Mouse (Mus musculus) MEL (cell line): ENCODE results near the gene Dgcr2. TPM values are rescaled to one million over a fixed set of nuclear protein-coding genes. Genes with fewer than 3 reads are reported as not detected.

Source experiments
- DNase-seq: peaks from one replicate; pipeline ENCODE4 v3.0.0; 2011; ENCODE audit warnings: low read depth, low spot score
- H3K27ac ChIP-seq: 2 replicates; pipeline ENCODE4 v1.5.1; 2012; ENCODE audit warnings: low read depth, mild to moderate bottlenecking, control low read depth, low read length, moderate library complexity; ENCODE audit not compliant: control insufficient read depth
- H3K27me3 ChIP-seq, 2 experiments: fragments of 150-350 bp in 1 of 2; sonication (generic) in 1 of 2; 2 replicates each; pipeline ENCODE4 v1.6.1; 2012; ENCODE audit warnings: low read length in 2 of 2, mild to moderate bottlenecking in 2 of 2, improper control_type of control experiment in 1 of 2, moderate library complexity in 1 of 2; ENCODE audit not compliant: insufficient read depth in 2 of 2, control insufficient read depth in 1 of 2
- H3K36me3 ChIP-seq, 2 experiments: 2 replicates each; pipeline ENCODE4 v1.6.1; 2012 to 2014; ENCODE audit warnings: low read length in 2 of 2, improper control_type of control experiment in 1 of 2, inconsistent platforms in 1 of 2, mild to moderate bottlenecking in 1 of 2; ENCODE audit not compliant: insufficient read depth in 2 of 2, control insufficient read depth in 1 of 2
- H3K4me1 ChIP-seq, 2 experiments: fragments of 150-350 bp in 1 of 2; sonication (generic) in 1 of 2; 2 replicates each; pipeline ENCODE4 v1.6.1; 2012; ENCODE audit warnings: low read length in 2 of 2, improper control_type of control experiment in 1 of 2, mild to moderate bottlenecking in 1 of 2; ENCODE audit not compliant: insufficient read depth in 2 of 2, control insufficient read depth in 1 of 2
- H3K4me3 ChIP-seq, 2 experiments: fragments of 150-350 bp in 1 of 2; sonication (generic) in 1 of 2; 2 replicates each; pipeline ENCODE4 v1.5.1; 2012; ENCODE audit warnings: low read depth in 2 of 2, low read length in 2 of 2, mild to moderate bottlenecking in 2 of 2, moderate library complexity in 2 of 2, control low read depth in 1 of 2, improper control_type of control experiment in 1 of 2; ENCODE audit not compliant: control insufficient read depth in 1 of 2, insufficient read depth in 1 of 2
- H3K79me2 ChIP-seq: 2 replicates; pipeline ENCODE4 v1.6.1; 2012; ENCODE audit warnings: mild to moderate bottlenecking, low read length, moderate library complexity; ENCODE audit not compliant: control insufficient read depth, poor library complexity, insufficient read depth
- H3K9ac ChIP-seq: 2 replicates; pipeline ENCODE4 v1.6.1; 2012; ENCODE audit warnings: low read depth, mild to moderate bottlenecking, control low read depth, low read length, moderate library complexity; ENCODE audit not compliant: control insufficient read depth, poor library complexity, severe bottlenecking
- H3K9me3 ChIP-seq: fragments of 150-350 bp; sonication (generic); replicated peaks from 2 replicates; pipeline ENCODE4 v1.6.1; 2012; ENCODE audit warnings: mild to moderate bottlenecking, low read length, improper control_type of control experiment, moderate library complexity; ENCODE audit not compliant: insufficient read depth
- BHLHE40 ChIP-seq: IDR thresholded peaks from 2 replicates; pipeline ENCODE4 v1.6.1; 2012; ENCODE audit warnings: low read depth, mild to moderate bottlenecking, inconsistent platforms, low read length, improper control_type of control experiment, borderline replicate concordance
- CTCF ChIP-seq, 3 experiments: IDR thresholded peaks in 2 of 3; conservative IDR thresholded peaks in 1 of 3; 2 replicates each; pipeline ENCODE4 v1.5.1; 2011 to 2012; ENCODE audit warnings: low read length in 3 of 3, low read depth in 2 of 3, mild to moderate bottlenecking in 2 of 3, improper control_type of control experiment in 1 of 3, inconsistent platforms in 1 of 3, mixed read lengths in 1 of 3, moderate library complexity in 1 of 3; ENCODE audit not compliant: control insufficient read depth in 1 of 3, insufficient read depth in 1 of 3, poor library complexity in 1 of 3, severe bottlenecking in 1 of 3
- E2F4 ChIP-seq: IDR thresholded peaks from 2 replicates; pipeline ENCODE4 v1.6.1; 2011; ENCODE audit warnings: low read depth, low read length, improper control_type of control experiment, borderline replicate concordance
- EP300 ChIP-seq, 2 experiments: IDR thresholded peaks; 2 replicates each; pipeline ENCODE4 v1.6.1; 2011; ENCODE audit warnings: improper control_type of control experiment in 2 of 2, low read length in 2 of 2, low read depth in 1 of 2, mild to moderate bottlenecking in 1 of 2
- KAT2A ChIP-seq: conservative IDR thresholded peaks from 2 replicates; pipeline ENCODE4 v1.6.1; 2012; ENCODE audit warnings: low read depth, low read length, improper control_type of control experiment, inconsistent platforms
- MAFK ChIP-seq: IDR thresholded peaks from 2 replicates; pipeline ENCODE4 v1.6.1; 2011; ENCODE audit warnings: low read depth, mild to moderate bottlenecking, low read length, improper control_type of control experiment, borderline replicate concordance
- MAZ ChIP-seq: IDR thresholded peaks from 2 replicates; pipeline ENCODE4 v1.6.1; 2012; ENCODE audit warnings: low read depth, mild to moderate bottlenecking, inconsistent platforms, low read length, improper control_type of control experiment
- MEF2A ChIP-seq: IDR thresholded peaks from 2 replicates; pipeline ENCODE4 v1.6.1; 2014; ENCODE audit warnings: low read depth, mild to moderate bottlenecking, inconsistent platforms, low read length, improper control_type of control experiment; ENCODE audit not compliant: poor library complexity, insufficient replicate concordance, severe bottlenecking; ENCODE audit errors: extremely low read depth
- MXI1 ChIP-seq: IDR thresholded peaks from 2 replicates; pipeline ENCODE4 v1.6.1; 2011; ENCODE audit warnings: mild to moderate bottlenecking, low read depth, low read length, improper control_type of control experiment
- MYC ChIP-seq: IDR thresholded peaks from 2 replicates; pipeline ENCODE4 v1.6.1; 2011; ENCODE audit warnings: low read depth, mild to moderate bottlenecking, low read length, improper control_type of control experiment, moderate library complexity
- NRF1 ChIP-seq: IDR thresholded peaks from 2 replicates; pipeline ENCODE4 v1.6.1; 2014; ENCODE audit warnings: low read depth, mild to moderate bottlenecking, inconsistent platforms, low read length, improper control_type of control experiment, moderate library complexity; ENCODE audit not compliant: poor library complexity, insufficient read depth, severe bottlenecking
- POLR2AphosphoS2 ChIP-seq: IDR thresholded peaks from 2 replicates; pipeline ENCODE4 v1.6.1; 2011; ENCODE audit warnings: low read length, improper control_type of control experiment
- RAD21 ChIP-seq: IDR thresholded peaks from 2 replicates; pipeline ENCODE4 v1.6.1; 2011; ENCODE audit warnings: mild to moderate bottlenecking, low read depth, low read length, improper control_type of control experiment
- SMC3 ChIP-seq: IDR thresholded peaks from 2 replicates; pipeline ENCODE4 v1.6.1; 2011; ENCODE audit warnings: low read depth, low read length, improper control_type of control experiment
- TBP ChIP-seq: IDR thresholded peaks from 2 replicates; pipeline ENCODE4 v1.8.0; 2011; ENCODE audit warnings: low read depth, low read length, improper control_type of control experiment
- TCF12 ChIP-seq: IDR thresholded peaks from 2 replicates; pipeline ENCODE4 v1.6.1; 2014; ENCODE audit warnings: low read depth, mild to moderate bottlenecking, inconsistent platforms, low read length, improper control_type of control experiment, moderate library complexity
- UBTF ChIP-seq: IDR thresholded peaks from 2 replicates; pipeline ENCODE4 v1.6.1; 2012; ENCODE audit warnings: low read depth, mild to moderate bottlenecking, inconsistent platforms, low read length, improper control_type of control experiment, moderate library complexity, borderline replicate concordance; ENCODE audit not compliant: insufficient read depth
- USF2 ChIP-seq, 2 experiments: IDR thresholded peaks; 2 replicates each; pipeline ENCODE4 v1.6.1; 2011 to 2012; ENCODE audit warnings: improper control_type of control experiment in 2 of 2, low read length in 2 of 2, borderline replicate concordance in 1 of 2, inconsistent platforms in 1 of 2, low read depth in 1 of 2, mild to moderate bottlenecking in 1 of 2; ENCODE audit not compliant: insufficient read depth in 1 of 2
- ZC3H11A ChIP-seq: IDR thresholded peaks from 2 replicates; pipeline ENCODE4 v1.6.1; 2012; ENCODE audit warnings: low read depth, mild to moderate bottlenecking, inconsistent platforms, low read length, improper control_type of control experiment
- ZMIZ1 ChIP-seq: IDR thresholded peaks from 2 replicates; pipeline ENCODE4 v1.6.1; 2012; ENCODE audit warnings: low read depth, mild to moderate bottlenecking, inconsistent platforms, low read length, improper control_type of control experiment, moderate library complexity
- polyA plus RNA-seq, 2 experiments: library from polyadenylated mRNA; stranded (reverse) in 1 of 2; unstranded in 1 of 2; fragments of >175 nt in 1 of 2; fragments of >200 nt in 1 of 2; gene quantifications; 2 replicates each; pipeline versions ENCODE4 v1.2.1 to v1.2.4; 2012; ENCODE audit warnings: low replicate concordance in 2 of 2, low read depth in 1 of 2; ENCODE audit not compliant: insufficient read length in 2 of 2, insufficient read depth in 1 of 2, missing spikeins in 1 of 2
- total RNA-seq: library from RNA; depleted of rRNA; stranded (reverse); fragments of 300-350 nt; gene quantifications from 2 replicates; pipeline ENCODE4 v1.2.3, GENCODE M21; 2012

Dgcr2 gene
- total and polyA plus RNA-seq, 3 experiments: 37.1 to 53.7 TPM; not detected in 1

DNA sequence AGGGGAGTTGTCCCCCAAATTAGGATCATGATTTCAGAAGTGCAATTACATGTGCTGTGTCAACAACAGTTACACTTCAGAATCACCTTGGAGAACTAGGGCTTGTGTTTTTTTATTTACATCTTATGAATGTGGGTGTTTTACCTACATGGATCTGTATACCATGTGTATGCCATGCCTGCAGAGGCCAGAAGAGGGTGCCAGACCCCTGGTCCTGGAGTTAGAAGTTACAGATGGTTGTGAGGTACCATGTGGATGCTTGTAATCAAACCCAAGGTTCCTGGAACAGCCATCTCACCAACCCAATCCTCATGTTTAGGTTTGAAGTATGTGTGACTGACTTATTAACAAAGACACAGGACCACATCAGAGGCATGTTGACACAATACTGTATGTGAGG, 39.8 kb downstream of the Dgcr2 start:
- no peak overlapping the region for H3K4me3 ChIP-seq
- peaks cover 0 to 20% of the 10 kb centered on the region in 2 experiments; a peak in 2 of 4 replicates for H3K36me3 ChIP-seq
- no peak overlapping the region for H3K27ac ChIP-seq
- TF ChIP-seq ZC3H11A (peak; percentile 45; the same call in 1 of the 2 replicates), MEF2A (no peak), RAD21 (peak; percentile 73), CTCF (IDR thresholded peaks at IDR 0.05 in 2 of 3, conservative IDR thresholded peaks at IDR 0.05 in 1 of 3; ENCODE audit: control insufficient read depth in 1 of 3, insufficient read depth in 1 of 3, low read depth in 2 of 3, low read length in 3 of 3, poor library complexity in 1 of 3, severe bottlenecking in 1 of 3) (peak; percentile 73 to 76 (median 73)), ZMIZ1 (no peak), SMC3 (peak; percentile 66), MYC (0 out of 2 replicates have a peak, but pooled peaks have one; percentile 51)
- peak; percentile 55 for DNase-seq
- H3K9ac ChIP-seq: no peak overlapping the region
- no peaks in the 10 kb centered on the region for H3K79me2 ChIP-seq
- no peaks in the 10 kb centered on the region for H3K9me3 ChIP-seq
- H3K4me1 ChIP-seq: no peaks in the 10 kb centered on the region
- no peaks in the 10 kb centered on the region for H3K27me3 ChIP-seq

DNA sequence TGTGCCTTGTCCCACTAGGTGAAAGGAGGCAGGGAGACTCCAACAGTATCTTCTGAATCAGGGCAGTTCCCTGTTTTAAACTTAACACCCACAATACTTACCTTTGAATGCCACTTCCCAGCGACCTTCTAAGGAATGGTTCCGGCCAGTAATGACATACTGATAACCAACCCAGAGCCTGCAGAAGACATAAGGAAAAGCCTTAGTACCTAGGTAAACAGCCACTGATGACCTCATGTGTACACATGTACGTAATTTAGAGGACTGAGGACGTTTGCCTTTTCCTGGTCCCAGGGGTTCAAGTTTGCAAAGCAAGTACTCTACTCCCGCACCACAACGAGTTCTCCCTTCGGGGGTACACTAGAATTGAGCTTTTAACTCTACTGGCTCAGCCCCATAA, 41.2 kb downstream of the Dgcr2 start:
- Histone ChIP-seq H3K36me3 (peaks cover 0 to 18% of the 10 kb centered on the region in 2 experiments; a peak in 2 of 4 replicates), H3K27ac (no peak overlapping the region), H3K9ac (no peak overlapping the region), H3K27me3 (no peaks in the 10 kb centered on the region), H3K4me1 (no peaks in the 10 kb centered on the region), H3K9me3 (no peaks in the 10 kb centered on the region), H3K79me2 (no peaks in the 10 kb centered on the region), H3K4me3 (no peak overlapping the region)
- no peak for TF ChIP-seq E2F4
- TF ChIP-seq NRF1: no peak
- TF ChIP-seq RAD21: no peak
- TF ChIP-seq MXI1: no peak
- TF ChIP-seq ZC3H11A: no peak
- TF ChIP-seq CTCF (IDR thresholded peaks at IDR 0.05 in 2 of 3, conservative IDR thresholded peaks at IDR 0.05 in 1 of 3; ENCODE audit: control insufficient read depth in 1 of 3, insufficient read depth in 1 of 3, low read depth in 2 of 3, low read length in 3 of 3, poor library complexity in 1 of 3, severe bottlenecking in 1 of 3): no peak
- no peak for TF ChIP-seq TCF12
- no peak for TF ChIP-seq ZMIZ1
- no peak for TF ChIP-seq TBP
- no peak for TF ChIP-seq EP300 (IDR thresholded peaks at IDR 0.05; ENCODE audit: low read depth in 1 of 2, low read length in 2 of 2)
- no peak for TF ChIP-seq UBTF
- TF ChIP-seq POLR2AphosphoS2: no peak
- TF ChIP-seq MEF2A: no peak
- TF ChIP-seq MYC: no peak
- TF ChIP-seq MAZ: no peak
- TF ChIP-seq BHLHE40: no peak
- TF ChIP-seq MAFK: no peak
- no peak for TF ChIP-seq KAT2A
- TF ChIP-seq USF2 (IDR thresholded peaks at IDR 0.05; ENCODE audit: borderline replicate concordance in 1 of 2, insufficient read depth in 1 of 2, low read depth in 1 of 2, low read length in 2 of 2): no peak
- no peak for DNase-seq
